Mouse (Mus musculus) liver, adult 2 months (tissue): ENCODE data around the gene Gcnt7.

Experiments used
- CTCF ChIP-seq: fragments of 200-500 bp; IDR thresholded peaks from 2 replicates; pipeline ENCODE4 v1.5.1; 2011; ENCODE audit warnings: low read depth, low read length, control low read depth
- POLR2A ChIP-seq: fragments of 200-500 bp; IDR thresholded peaks from 2 replicates; pipeline ENCODE4 v1.6.1; 2011; ENCODE audit warnings: low read length, control low read depth; ENCODE audit not compliant: insufficient read depth; ENCODE audit errors: extremely low read depth

DNA sequence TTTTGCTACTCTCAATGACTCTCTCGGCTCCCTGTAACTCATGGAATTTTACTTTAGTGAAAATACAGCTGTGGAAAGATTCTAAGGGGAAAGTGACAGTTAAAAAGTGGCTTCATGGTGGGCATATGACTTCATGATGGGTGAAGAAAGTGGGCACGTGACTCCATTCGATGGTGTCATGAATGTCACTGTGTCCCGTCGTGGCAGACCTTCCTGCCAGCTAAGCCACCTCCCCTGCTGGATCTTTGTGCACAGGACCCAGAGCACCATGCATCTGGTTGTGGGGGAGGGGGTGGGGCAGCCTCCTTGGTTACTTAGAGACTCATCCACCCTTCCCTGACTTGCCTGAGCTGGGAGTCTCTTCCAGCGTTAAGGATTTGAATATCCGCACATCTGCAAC lies 54.2 kb downstream of the Gcnt7 start:
- no peak for TF ChIP-seq POLR2A
- no peak for TF ChIP-seq CTCF
